Mouse (Mus musculus) adrenal gland, postnatal 25 days (tissue): Measurements from ENCODE around the gene Klra7. TPM values are rescaled to one million over a fixed set of nuclear protein-coding genes. Genes with fewer than 3 reads are reported as not detected.
"Not testable (repeated sequence)": the region's sequence is repeated elsewhere in the genome, so short reads cannot be mapped to it uniquely, and the experiment has no call there.

Source experiments
- DNase-seq: peaks from one replicate; pipeline ENCODE4 v3.0.0; 2021; ENCODE audit warnings: mixed read lengths
- long read RNA-seq: library from polyadenylated mRNA; stranded (forward); transcript quantifications from one replicate; pipeline ENCODE4 v2.0.0, GENCODE M21; 2021
- total RNA-seq: library from RNA; stranded (reverse); gene quantifications from 2 replicates; pipeline ENCODE4 v1.2.3, GENCODE M21; 2021

Klra7 gene
- total RNA-seq = not detected in 2 replicates
- long read RNA-seq = 0 reads

- DNase-seq = no peak
Measured at GRCm38 (mm10) chr6:130233222-130233621, at the start of gene Klra7. Klra7 (minus strand) TSS chr6:130233322.

- not testable (repeated sequence) for DNase-seq
Measured at GRCm38 (mm10) chr6:130281828-130282227, 48.7 kb upstream of the Klra7 start, which contains the start of gene Klra10. Klra10 (minus strand) TSS chr6:130281928.

- DNase-seq = no peak
Measured at GRCm38 (mm10) chr6:130255326-130255725, 22.2 kb upstream of the Klra7 start.

GRCm38 (mm10) chr6:130237536-130237935 lies 4.4 kb upstream of the Klra7 start:
- DNase-seq = no peak

GRCm38 (mm10) chr6:130236635-130237034 lies 3.5 kb upstream of the Klra7 start:
- DNase-seq = no peak

GRCm38 (mm10) chr6:130197453-130197852 lies 35.7 kb downstream of the Klra7 start:
- DNase-seq = not testable (repeated sequence)

- not testable (repeated sequence) for DNase-seq
Measured at GRCm38 (mm10) chr6:130193012-130193411, 40.1 kb downstream of the Klra7 start, which contains the start of gene Klra9. Klra9 (minus strand) TSS chr6:130193112.

Other genes starting within 250 kb of the Klra7 start
- not detected in 2 replicates for gene Klra6, start 206.4 kb downstream of the Klra7 start, total RNA-seq
- not detected in 2 replicates for gene Klra4, start 166.1 kb downstream of the Klra7 start, total RNA-seq
- gene Klra8, start 103.4 kb downstream of the Klra7 start, total RNA-seq = not detected in 2 replicates
- not detected in 2 replicates for gene Klra9, start 40.2 kb downstream of the Klra7 start, total RNA-seq
- gene Klra10, start 48.6 kb upstream of the Klra7 start, total RNA-seq = not detected in 2 replicates
- not detected in 2 replicates for gene Klra3, start 104.3 kb upstream of the Klra7 start, total RNA-seq
- gene Klra1, start 153.6 kb upstream of the Klra7 start, total RNA-seq = not detected in 2 replicates